Mouse (Mus musculus): ENCODE measurements around the gene Pld3.

The Pld3 gene

GRCm38 (mm10) chr7:27552931-27553513 is at the start of gene Pld3, which contains the start of gene 2310022A10Rik:
Gene Pld3, minus strand, starts transcription at chr7:27553218.
Gene 2310022A10Rik, plus strand, starts transcription at chr7:27553233.
- DNase-seq (ENCODE audit: low read depth, low spot score), result peak; percentile 99

- DNase-seq (ENCODE audit: low read depth, low spot score), result no peak
Observed at GRCm38 (mm10) chr7:27602161-27602560, 49.1 kb upstream of the Pld3 start.

GRCm38 (mm10) chr7:27601628-27602027 is 48.6 kb upstream of the Pld3 start:
- no peak for DNase-seq (ENCODE audit: low read depth, low spot score)

GRCm38 (mm10) chr7:27598053-27598452 is 45.0 kb upstream of the Pld3 start:
- no peak for DNase-seq (ENCODE audit: low read depth, low spot score)

- no peak for DNase-seq (ENCODE audit: low read depth, low spot score)
Observed at GRCm38 (mm10) chr7:27596586-27597503, 43.8 kb upstream of the Pld3 start.

GRCm38 (mm10) chr7:27592934-27593645 is 40.1 kb upstream of the Pld3 start:
- no peak for DNase-seq (ENCODE audit: low read depth, low spot score)

- peak; percentile 52 for DNase-seq (ENCODE audit: low read depth, low spot score)
Observed at GRCm38 (mm10) chr7:27592217-27592929, 39.4 kb upstream of the Pld3 start.

- peak; percentile 98 for DNase-seq (ENCODE audit: low read depth, low spot score)
Observed at GRCm38 (mm10) chr7:27591266-27592216, 38.5 kb upstream of the Pld3 start, which contains the start of gene Akt2. Gene Akt2, plus strand, starts transcription at chr7:27591552.

GRCm38 (mm10) chr7:27590566-27591213 is 37.7 kb upstream of the Pld3 start:
- peak; percentile 57 for DNase-seq (ENCODE audit: low read depth, low spot score)

GRCm38 (mm10) chr7:27590088-27590487 is 37.1 kb upstream of the Pld3 start:
- DNase-seq (ENCODE audit: low read depth, low spot score), result no peak

- peak; percentile 35 for DNase-seq (ENCODE audit: low read depth, low spot score)
Observed at GRCm38 (mm10) chr7:27587741-27588140, 34.7 kb upstream of the Pld3 start.

GRCm38 (mm10) chr7:27586861-27587260 is 33.8 kb upstream of the Pld3 start:
- peak; percentile 90 for DNase-seq (ENCODE audit: low read depth, low spot score)

GRCm38 (mm10) chr7:27580380-27581174 is 27.6 kb upstream of the Pld3 start:
- no peak for DNase-seq (ENCODE audit: low read depth, low spot score)

- no peak for DNase-seq (ENCODE audit: low read depth, low spot score)
Observed at GRCm38 (mm10) chr7:27578465-27578864, 25.4 kb upstream of the Pld3 start.

- no peak for DNase-seq (ENCODE audit: low read depth, low spot score)
Observed at GRCm38 (mm10) chr7:27577589-27577988, 24.6 kb upstream of the Pld3 start.

GRCm38 (mm10) chr7:27576914-27577313 is 23.9 kb upstream of the Pld3 start:
- peak; percentile 85 for DNase-seq (ENCODE audit: low read depth, low spot score)

GRCm38 (mm10) chr7:27574124-27574880 is 21.3 kb upstream of the Pld3 start:
- peak; percentile 68 for DNase-seq (ENCODE audit: low read depth, low spot score)

- DNase-seq (ENCODE audit: low read depth, low spot score), result peak; percentile 95
Observed at GRCm38 (mm10) chr7:27572133-27572532, 19.1 kb upstream of the Pld3 start.
